Mouse (Mus musculus) left cerebral cortex, adult 9 months (tissue): Measurements from ENCODE around the gene Gatd1.
"Not testable (repeated sequence)": the region's sequence is repeated elsewhere in the genome, so short reads cannot be mapped to it uniquely, and the experiment has no call there.

Source experiments
- DNase-seq, 2 experiments: peaks; one replicate each; pipeline ENCODE4 v3.0.0; 2022; ENCODE audit warnings: low spot score in 2 of 2

Gene Gatd1

DNA sequence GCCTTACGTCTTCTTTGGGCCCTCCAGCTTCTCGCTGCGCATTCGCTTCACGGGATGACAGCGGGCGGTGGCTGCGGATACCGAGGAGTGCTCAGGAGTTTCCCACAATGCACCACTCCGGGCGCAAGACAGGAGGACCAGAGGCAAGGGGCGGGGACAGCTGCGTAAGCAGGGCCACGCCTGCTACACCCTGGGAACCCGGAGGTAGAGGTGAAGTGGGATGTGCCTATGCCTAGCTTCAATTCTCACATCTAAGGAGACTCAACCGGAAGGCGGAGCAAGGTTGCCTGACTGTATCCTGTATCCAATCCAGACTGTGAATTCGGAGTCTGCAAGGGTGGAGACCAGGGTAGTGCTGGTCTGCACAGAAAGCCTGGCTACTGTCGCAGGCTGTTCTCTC lies 15.4 kb upstream of the Gatd1 start, which contains the start of gene Cend1:
Gene Cend1 (minus strand): TSS at position 182 of the 400 bp plus-strand sequence.
- peak; percentile 91 to 93 for DNase-seq

- DNase-seq: no peak
Measured at GRCm38 (mm10) chr7:141428701-141429100, 14.8 kb upstream of the Gatd1 start.

DNA sequence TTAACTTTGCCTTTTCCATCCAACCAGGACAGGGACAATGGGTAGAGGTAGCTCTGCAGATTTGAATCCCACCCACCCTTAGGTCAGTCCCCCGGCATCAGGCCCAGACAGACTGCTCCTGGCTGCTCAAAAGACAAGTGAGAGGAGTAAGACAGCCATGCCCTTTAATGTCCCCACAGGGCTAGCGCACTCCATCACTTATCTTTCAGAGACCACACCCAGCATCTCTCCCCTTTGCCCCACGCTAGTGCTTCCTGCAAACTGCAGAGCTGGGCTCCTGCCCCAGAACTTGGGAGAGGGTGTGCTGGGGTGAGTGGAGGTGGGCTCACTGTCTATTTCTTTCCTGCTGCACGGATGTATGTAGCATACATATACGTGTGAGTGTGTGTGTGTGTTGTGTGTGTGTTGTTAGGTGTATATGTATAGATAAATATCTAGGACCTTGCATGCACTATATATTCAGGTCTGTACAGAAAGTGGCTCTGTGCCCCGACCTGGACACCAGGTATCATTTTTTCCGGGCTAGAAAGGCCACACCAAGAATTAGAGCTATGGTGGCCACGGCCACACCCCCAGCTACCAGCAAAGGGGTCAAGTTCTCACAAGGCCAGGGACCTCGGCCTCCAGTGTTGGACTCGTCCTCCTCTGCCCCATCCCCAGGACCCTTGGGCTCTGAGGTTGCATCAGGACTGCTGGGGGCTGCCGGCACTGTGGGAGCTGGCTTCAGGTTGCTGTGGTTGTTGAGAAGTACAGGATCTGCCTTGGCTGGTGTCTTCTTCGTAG lies 13.2 kb upstream of the Gatd1 start:
- no peak for DNase-seq

- DNase-seq: no peak
Measured at GRCm38 (mm10) chr7:141423811-141424210, 9.9 kb upstream of the Gatd1 start.

- no peak for DNase-seq
Measured at GRCm38 (mm10) chr7:141420030-141420702, 6.2 kb upstream of the Gatd1 start.

DNA sequence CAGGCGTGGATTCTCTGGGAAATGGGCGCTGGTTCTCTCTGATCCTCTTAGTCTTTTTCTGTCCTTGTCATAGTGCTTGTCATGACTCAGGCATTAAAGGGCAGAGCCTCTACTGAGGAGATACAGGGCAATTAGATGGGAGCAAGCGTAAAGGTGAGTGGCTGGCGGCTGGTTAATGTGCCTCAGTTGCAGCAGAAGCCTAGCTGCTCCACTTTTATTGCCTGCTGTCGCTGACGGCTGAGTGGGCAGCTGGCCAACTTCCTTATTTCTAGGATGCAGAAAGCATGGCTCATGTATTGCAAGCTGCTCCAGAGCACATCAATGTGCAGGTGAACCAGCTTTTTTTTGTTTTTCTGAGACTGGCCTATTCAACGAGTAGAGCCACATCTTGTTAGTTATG lies 5.0 kb upstream of the Gatd1 start:
- DNase-seq: peak in 1 of 2 experiments; percentile 27

DNA sequence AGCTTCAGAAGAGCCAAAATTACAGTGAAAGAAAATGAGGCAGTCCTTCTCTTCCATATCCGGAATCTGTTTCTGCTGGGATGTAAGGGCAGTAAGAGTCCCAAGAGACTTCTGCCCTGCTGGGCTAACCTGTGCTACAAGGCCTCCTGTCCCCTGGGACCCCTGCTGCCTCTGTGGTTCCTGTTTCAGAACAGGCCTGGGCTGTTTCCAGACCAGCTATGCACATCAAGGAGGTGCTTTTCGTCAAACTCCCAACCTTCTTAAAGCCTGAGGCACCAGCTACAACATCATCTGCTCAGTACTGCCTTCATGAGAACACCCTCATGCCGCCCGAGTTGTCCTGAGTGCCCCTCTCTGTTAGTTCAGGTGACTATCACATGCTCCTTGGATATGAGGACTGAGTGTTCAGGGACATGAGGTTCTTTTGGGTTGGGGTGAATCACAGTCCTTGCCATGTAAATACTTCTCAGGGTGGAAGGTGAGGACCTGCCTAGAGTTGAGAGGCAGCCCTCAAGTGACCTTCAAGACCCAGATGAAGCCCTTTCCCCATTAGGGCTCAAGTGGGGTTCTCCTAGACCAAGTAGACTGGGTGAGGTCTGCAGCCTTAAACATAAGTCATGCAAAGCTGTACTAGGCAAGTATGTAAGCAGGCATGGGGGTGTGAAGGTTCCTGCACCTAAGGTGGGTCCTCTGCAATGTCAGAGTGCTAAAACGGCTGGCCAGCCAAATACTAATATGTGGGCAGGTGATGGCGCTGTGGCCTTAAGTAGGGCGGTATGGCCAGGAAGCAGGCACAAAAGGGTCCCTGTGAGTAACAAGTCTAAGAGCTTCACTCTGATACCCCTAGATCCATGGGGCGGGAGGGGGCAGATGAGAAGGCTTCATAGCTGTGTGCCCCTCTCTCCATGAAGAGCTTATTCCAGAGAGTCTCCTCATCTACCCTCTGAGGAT lies 4.1 kb upstream of the Gatd1 start:
- no peak for DNase-seq

- no peak for DNase-seq
Measured at GRCm38 (mm10) chr7:141416144-141416841, 2.4 kb upstream of the Gatd1 start.

DNA sequence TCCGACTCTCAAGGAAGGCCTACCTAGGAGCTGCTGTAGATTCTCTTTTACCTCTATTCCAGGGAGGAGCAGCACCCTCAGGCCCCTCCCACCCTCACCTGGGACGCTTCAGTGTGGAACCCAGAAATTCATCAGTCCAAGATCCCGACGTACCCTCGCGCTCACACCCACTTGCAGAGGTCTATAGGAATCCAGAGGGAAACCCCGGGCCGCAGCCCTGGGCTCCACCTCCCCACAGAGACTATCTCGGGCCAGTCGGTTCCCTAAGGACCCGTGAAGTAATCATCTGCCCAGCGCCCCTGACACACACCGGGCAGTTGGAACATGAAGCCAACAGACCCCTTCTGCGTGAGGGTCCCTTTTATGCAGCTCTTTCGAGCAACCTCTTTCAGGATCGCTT lies 605 bp downstream of the Gatd1 start:
- DNase-seq: no peak

- DNase-seq: no peak
Measured at GRCm38 (mm10) chr7:141411667-141412066, 2.3 kb downstream of the Gatd1 start.

DNA sequence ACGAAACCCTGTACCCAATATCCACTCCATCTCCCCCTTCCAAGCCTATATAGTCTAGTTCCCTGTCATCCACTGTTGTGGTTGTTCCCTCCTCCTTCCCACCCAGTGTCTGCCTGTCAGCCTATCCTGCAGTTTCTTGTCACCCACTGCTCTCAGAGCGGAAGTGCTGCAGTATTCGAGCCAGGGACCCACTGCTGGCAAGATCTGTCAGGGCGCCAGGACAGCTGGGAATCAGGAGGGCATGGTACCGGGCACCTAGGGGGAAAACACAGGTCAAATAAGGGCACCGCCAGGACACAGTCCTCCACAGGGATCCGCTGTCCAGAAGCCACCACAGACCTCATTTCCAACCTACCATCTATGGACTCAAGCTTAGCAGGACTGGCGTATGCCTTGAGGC lies 3.3 kb downstream of the Gatd1 start:
- no peak for DNase-seq

DNA sequence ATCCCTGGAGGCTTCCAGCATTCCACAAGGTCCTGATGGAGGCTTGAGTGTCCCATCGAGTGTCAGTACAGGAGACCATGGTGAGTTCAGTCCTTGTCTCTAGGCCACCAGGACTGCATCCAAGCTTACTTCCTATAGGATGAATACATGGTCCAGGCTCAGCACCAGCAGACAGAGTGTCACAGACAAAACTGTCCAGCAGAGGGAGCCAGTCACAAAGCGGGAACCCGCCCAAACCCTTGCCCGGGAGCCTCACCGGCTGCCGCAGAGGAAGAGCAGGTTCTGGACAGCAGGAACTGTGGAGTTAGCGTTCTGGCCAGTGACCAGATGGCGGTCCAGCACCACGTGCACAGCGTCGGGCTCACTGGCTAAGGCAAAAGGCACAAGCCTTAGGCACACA lies 5.1 kb downstream of the Gatd1 start:
- peak in 1 of 2 experiments; percentile 88 for DNase-seq

- DNase-seq: not testable (repeated sequence)
Measured at GRCm38 (mm10) chr7:141407670-141408069, 6.3 kb downstream of the Gatd1 start.

DNA sequence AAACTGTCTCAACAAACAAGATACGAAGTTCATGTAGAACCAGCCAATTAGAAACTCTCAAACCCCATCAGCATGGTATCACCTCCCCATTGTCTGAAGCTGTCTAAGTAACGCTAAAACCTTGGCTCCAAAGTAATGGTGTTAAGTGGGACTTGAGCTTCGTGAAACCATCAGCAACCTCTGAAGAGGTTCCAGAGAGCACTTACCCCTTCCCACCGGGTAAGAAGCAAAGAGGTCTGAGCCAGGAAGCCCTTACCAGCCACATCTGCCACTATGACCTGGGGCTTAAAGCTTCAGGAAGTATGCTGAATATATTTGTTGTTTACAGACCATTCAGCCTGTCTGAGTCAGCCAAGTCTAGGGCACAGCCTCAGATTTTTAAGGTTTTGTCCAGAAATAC lies 8.5 kb downstream of the Gatd1 start:
- DNase-seq: no peak

- no peak for DNase-seq
Measured at GRCm38 (mm10) chr7:141403305-141403704, 10.6 kb downstream of the Gatd1 start.

DNA sequence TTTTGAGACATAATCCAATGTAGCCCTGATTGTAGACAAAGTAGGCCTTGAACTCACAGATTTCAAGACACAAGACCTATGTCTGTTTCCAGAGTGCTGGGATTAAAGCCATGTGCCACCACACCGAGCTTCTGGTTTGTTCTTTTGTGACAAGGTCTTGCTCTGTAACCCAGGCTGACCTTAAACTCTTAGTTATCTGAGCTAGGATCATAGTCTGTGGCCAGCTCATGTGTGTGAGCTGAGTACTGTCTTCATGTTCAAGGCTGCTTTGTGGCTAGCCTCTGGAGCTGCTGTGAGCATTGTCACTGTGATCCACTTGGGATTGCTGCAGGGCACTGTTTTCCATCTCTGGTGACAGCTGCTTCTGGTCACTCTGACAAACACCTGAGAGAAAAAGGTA lies 18.6 kb downstream of the Gatd1 start:
- DNase-seq: no peak

- peak in 1 of 2 experiments; percentile 49 for DNase-seq
Measured at GRCm38 (mm10) chr7:141394771-141395170, 19.2 kb downstream of the Gatd1 start.

DNA sequence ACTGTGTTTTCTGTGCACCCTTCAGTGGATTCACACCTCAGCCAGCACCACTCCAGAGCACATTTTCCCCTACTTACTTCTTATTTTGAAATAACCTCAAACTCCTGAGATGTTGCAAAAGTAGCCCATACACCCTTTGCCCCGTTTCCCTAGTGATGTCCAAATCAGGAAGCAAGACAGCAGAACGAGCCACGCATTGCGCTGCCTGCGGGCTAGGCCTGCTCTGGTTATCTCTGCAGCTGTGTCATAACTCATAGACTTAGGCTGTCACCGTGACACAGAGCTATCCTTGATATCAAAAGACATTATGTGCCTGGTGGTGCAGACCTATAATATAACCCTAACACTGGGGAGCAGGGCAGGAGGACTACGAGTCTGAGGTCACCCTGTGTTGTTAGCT lies 19.8 kb downstream of the Gatd1 start:
- no peak for DNase-seq

DNA sequence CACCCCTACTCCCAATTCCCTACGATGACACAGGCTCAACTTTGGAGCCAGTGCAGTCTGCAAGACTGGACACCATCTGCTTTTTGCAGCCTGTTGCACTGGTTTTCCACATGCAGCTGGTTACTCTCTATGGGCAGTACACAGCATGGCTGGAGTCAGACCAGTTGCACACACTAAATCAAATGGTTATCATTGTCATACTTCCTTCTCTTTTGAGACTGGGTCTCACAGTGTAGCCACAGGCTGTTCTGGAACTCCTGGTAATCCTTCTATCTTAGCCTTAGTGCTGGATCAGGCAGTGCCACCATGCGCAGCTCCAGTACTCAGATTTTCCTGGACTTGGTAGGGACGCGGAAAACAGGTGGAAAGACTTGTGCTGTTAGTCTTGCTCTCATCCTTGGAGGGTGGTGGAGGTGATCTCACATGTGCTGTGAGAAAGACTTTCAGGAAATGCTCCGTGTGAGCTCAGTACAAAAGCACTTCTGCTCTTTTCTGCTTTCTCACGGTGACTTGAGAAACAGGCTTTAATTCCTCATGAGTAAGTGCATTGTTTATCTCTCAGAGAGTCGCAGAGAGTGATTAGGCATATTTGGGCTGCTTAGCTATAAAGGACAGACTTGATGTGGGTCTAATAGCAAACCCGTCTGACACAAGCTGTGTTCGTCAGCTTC lies 21.2 kb downstream of the Gatd1 start:
- no peak for DNase-seq

- peak; percentile 80 to 96 for DNase-seq
Measured at GRCm38 (mm10) chr7:141391625-141392551, 22.0 kb downstream of the Gatd1 start, which contains the start of gene Taldo1. Gene Taldo1, plus strand, starts transcription at chr7:141392199.
